Mouse (Mus musculus): ENCODE measurements at regions not wholly inside any gene's neighbourhood (a gene's known extent, or its start where the extent isn't known, plus 50 kb on each side); places are given as distances from the start of the nearest gene placed in this dataset.

DNA sequence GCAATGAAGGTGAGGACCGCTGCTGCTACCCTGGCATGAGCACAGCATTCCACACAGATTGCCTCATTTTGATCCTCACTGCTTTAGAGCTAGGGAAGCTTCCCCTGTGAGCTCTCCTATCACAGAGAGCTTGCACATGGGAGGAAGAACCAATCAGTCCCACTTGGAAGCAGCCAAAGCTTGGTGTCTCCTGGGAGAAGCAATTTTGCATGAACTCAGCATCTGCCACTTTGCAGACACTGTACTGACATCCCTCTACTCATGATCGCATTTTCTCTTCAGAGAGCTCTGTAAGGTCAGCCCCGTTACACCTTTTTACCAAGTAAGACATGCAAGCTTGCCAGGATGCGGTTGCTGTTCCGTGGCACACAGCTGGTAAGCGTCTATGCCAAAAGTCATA, 455.9 kb upstream of the Sall1 start:
- TF ChIP-seq CTCF (IDR thresholded peaks at IDR 0.05; ENCODE audit: low read depth, low read length) (no peak), POLR2A (IDR thresholded peaks at IDR 0.05; ENCODE audit: borderline replicate concordance, low read depth, low read length) (no peak)
